Mouse (Mus musculus) olfactory bulb, adult 2 months (tissue): Measurements from ENCODE around the gene Dicer1. TPM values are rescaled to one million over a fixed set of nuclear protein-coding genes. Genes with fewer than 3 reads are reported as not detected.
A peak's percentile ranks its signal among the peaks of the same experiment; 100 is the strongest.

Experiments used
- H3K27ac ChIP-seq: fragments of 200-500 bp; 2 replicates; pipeline ENCODE4 v1.5.1; 2012; ENCODE audit warnings: low read depth, low read length; ENCODE audit not compliant: insufficient read depth
- H3K4me1 ChIP-seq: fragments of 200-500 bp; 2 replicates; pipeline ENCODE4 v1.6.1; 2012; ENCODE audit warnings: low read length; ENCODE audit not compliant: control insufficient read depth, insufficient read depth
- H3K4me3 ChIP-seq: fragments of 200-500 bp; 2 replicates; pipeline ENCODE4 v1.5.1; 2012; ENCODE audit warnings: mild to moderate bottlenecking, low read depth, low read length, moderate library complexity; ENCODE audit not compliant: insufficient read depth
- CTCF ChIP-seq: fragments of 200-500 bp; IDR thresholded peaks from 2 replicates; pipeline ENCODE4 v1.5.1; 2012; ENCODE audit warnings: low read depth, mild to moderate bottlenecking, low read length, moderate library complexity; ENCODE audit not compliant: insufficient read depth
- POLR2A ChIP-seq: fragments of 200-500 bp; IDR thresholded peaks from 2 replicates; pipeline ENCODE4 v1.6.1; 2012; ENCODE audit warnings: mild to moderate bottlenecking, low read depth, low read length, moderate library complexity; ENCODE audit not compliant: insufficient read depth
- WGBS: fragments of 180-500 bp; shearing (Covaris S2); methylation state at CpG from one replicate; pipeline ENCODE4 v1.1.7; 2018; 5-methylcytosine and 5-hydroxymethylcytosine counted together
- polyA plus RNA-seq: library from polyadenylated mRNA; stranded (reverse); fragments of >200 nt; gene quantifications from 2 replicates; pipeline ENCODE4 v1.2.4, GENCODE M21; 2012; ENCODE audit warnings: low replicate concordance; ENCODE audit not compliant: missing spikeins, insufficient read depth, insufficient read length

The Dicer1 gene
- polyA plus RNA-seq, 1 experiment, result 69.9 TPM

- H3K27ac ChIP-seq, result no peak overlapping the region
- TF ChIP-seq CTCF, result no peak
- no peak for TF ChIP-seq POLR2A
- H3K4me1 ChIP-seq, result no peaks in the 10 kb centered on the region
- WGBS, result 92% methylated on average over 4 of the region's 4 CpGs
- H3K4me3 ChIP-seq, result no peak overlapping the region
These were observed 15.4 kb upstream of the Dicer1 start for GRCm38 (mm10) chr12:104767183-104767582.

DNA sequence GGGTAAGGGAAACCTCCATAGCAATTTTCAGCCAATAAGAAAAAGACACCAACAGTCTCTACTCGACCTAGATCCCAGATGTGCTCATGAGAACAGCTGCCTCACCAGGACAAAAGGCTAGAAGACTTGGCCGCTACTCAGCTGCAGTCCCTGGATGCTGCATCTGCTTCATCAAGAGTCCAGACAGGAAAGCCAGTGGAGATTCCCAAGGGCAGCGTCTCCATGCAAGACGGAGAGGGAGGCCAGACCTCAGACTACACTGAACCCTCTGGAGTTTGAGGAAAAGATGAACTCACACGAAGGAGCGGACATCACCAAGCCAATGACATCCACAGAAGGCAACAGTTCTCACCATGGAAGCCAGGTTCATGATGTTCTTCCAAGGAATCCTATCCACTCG lies 14.0 kb upstream of the Dicer1 start:
- no peaks in the 10 kb centered on the region for H3K4me1 ChIP-seq
- H3K4me3 ChIP-seq, result no peak overlapping the region
- WGBS, result 85% methylated on average over 7 of the region's 7 CpGs
- H3K27ac ChIP-seq, result no peak overlapping the region
- TF ChIP-seq POLR2A (no peak), CTCF (no peak)

DNA sequence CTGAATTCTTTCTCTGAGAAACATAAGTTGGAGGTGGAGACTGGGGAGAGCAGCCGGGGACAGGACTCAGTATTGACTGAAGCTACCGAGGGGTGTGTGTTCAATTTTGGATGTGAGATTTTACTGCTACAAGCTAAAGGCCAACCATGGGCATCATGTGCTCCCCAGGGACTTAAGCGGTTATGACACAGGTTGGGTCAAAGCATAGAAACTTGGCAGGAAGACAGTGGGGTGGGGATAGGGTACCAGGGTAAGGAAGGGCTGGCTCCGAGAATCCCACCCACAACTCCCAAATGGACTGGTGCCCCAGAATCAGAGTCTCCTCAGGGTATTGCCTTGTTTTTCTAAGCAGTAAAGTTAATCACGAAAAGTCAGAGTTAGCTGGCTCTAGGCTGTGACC lies 13.4 kb upstream of the Dicer1 start:
- 86% methylated on average over 5 of the region's 5 CpGs for WGBS
- no peak overlapping the region for H3K4me3 ChIP-seq
- TF ChIP-seq POLR2A, result no peak
- no peak for TF ChIP-seq CTCF
- H3K27ac ChIP-seq, result no peak overlapping the region
- H3K4me1 ChIP-seq, result no peaks in the 10 kb centered on the region

GRCm38 (mm10) chr12:104763918-104764317 lies 12.2 kb upstream of the Dicer1 start:
- Histone ChIP-seq H3K4me1 (no peaks in the 10 kb centered on the region), H3K27ac (no peak overlapping the region), H3K4me3 (no peak overlapping the region)
- TF ChIP-seq POLR2A (no peak), CTCF (no peak)
- 71% methylated on average over 6 of the region's 6 CpGs for WGBS

GRCm38 (mm10) chr12:104761411-104761810 lies 9.7 kb upstream of the Dicer1 start:
- Histone ChIP-seq H3K27ac (no peak overlapping the region), H3K4me1 (no peaks in the 10 kb centered on the region), H3K4me3 (no peak overlapping the region)
- TF ChIP-seq CTCF, result no peak
- TF ChIP-seq POLR2A, result no peak
- WGBS, result 94% methylated on average over 8 of the region's 8 CpGs

DNA sequence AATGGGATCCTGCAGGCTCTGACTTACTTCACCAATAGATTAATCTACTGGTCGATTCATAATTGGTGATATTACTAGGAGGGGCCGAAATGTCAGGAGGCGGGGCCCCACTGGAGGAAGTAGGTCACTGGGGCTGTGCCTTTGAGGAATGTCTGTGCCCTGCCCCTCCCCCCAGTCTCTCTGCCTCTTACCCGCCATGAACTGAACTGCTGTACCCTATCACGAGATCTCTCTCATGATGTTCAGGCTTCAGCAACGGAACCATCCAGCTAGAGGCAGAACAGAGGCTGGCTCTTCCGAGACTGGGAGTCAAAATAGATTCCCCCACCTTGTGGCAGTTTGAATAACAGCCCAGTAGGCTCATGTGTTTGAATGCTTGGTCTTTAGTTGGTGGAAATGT lies 6.3 kb upstream of the Dicer1 start:
- Histone ChIP-seq H3K27ac (no peak overlapping the region), H3K4me1 (no peaks in the 10 kb centered on the region), H3K4me3 (no peak overlapping the region)
- WGBS, result 90% methylated on average over 7 of the region's 7 CpGs
- TF ChIP-seq POLR2A, result no peak
- no peak for TF ChIP-seq CTCF

- peaks cover 12% of the 10 kb centered on the region for H3K4me1 ChIP-seq
- no peak for TF ChIP-seq POLR2A
- TF ChIP-seq CTCF, result no peak
- no peak overlapping the region for H3K27ac ChIP-seq
- H3K4me3 ChIP-seq, result no peak overlapping the region
- WGBS, result 63% methylated on average over 4 of the region's 4 CpGs
These were observed 1.9 kb upstream of the Dicer1 start for GRCm38 (mm10) chr12:104753686-104754085.

GRCm38 (mm10) chr12:104751331-104751813 lies 380 bp downstream of the Dicer1 start:
- H3K4me1 ChIP-seq, result peaks cover 12% of the 10 kb centered on the region
- no peak for TF ChIP-seq CTCF
- no peak for TF ChIP-seq POLR2A
- under 1% methylated on average over 52 of the region's 52 CpGs for WGBS
- H3K27ac ChIP-seq, result 0 out of 2 replicates have a peak overlapping the region, but pooled peaks have one; percentile 1
- H3K4me3 ChIP-seq, result peak overlapping the region; percentile 57

DNA sequence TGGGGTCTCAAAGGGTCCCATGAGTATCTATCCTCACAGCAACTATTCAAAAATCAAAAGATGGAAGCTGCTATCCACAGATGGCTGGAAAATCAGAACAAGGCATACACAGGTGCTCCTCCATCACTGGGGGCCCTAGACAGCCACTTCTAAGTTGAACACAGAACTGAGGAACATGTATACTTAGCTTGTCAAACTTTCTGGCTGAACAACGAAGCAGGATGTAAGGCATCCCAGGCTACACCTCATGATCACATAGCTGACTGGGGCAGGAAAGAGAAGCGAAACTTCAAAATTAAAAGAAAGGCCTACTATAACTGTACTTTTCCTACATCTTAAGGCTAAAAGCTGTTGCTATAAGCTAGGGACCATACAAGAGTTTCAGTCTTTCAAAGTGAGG lies 2.8 kb downstream of the Dicer1 start:
- 61% methylated on average over 2 of the region's 2 CpGs for WGBS
- no peak overlapping the region for H3K27ac ChIP-seq
- H3K4me1 ChIP-seq, result peaks cover 12% of the 10 kb centered on the region
- TF ChIP-seq CTCF (no peak), POLR2A (no peak)
- H3K4me3 ChIP-seq, result no peak overlapping the region

GRCm38 (mm10) chr12:104747252-104747651 lies 4.5 kb downstream of the Dicer1 start:
- TF ChIP-seq POLR2A (no peak), CTCF (no peak)
- Histone ChIP-seq H3K27ac (no peak overlapping the region), H3K4me1 (peaks cover 16% of the 10 kb centered on the region), H3K4me3 (no peak overlapping the region)
- WGBS, result 95% methylated on average over 5 of the region's 5 CpGs
